Mouse (Mus musculus) midbrain, postnatal 0 days (tissue): ENCODE measurements around the gene Kcnk13. TPM values are rescaled to one million over a fixed set of nuclear protein-coding genes. Genes with fewer than 3 reads are reported as not detected.

Source experiments
- ATAC-seq: fragments of 200-750 bp; cut with Nextera tagmentation; 2 replicates; pipeline ENCODE4 v1.8.0; 2017; ENCODE audit warnings: moderate number of reproducible peaks, mild to moderate bottlenecking, moderate TSS enrichment, moderate library complexity; ENCODE audit not compliant: low FRiP score
- DNase-seq: peaks from one replicate; pipeline ENCODE4 v3.0.0-alpha.2; 2015; ENCODE audit warnings: low spot score
- H3K27ac ChIP-seq: fragments of 300-500 bp; sonication (generic); 2 replicates; pipeline ENCODE4 v1.5.1; 2014; ENCODE audit warnings: low read depth, mild to moderate bottlenecking, low read length, mixed read lengths
- H3K27me3 ChIP-seq: fragments of 300-500 bp; sonication (generic); 2 replicates; pipeline ENCODE4 v1.6.1; 2014; ENCODE audit warnings: low read length, control low read depth, mixed read lengths; ENCODE audit not compliant: insufficient read depth
- H3K36me3 ChIP-seq: fragments of 300-500 bp; sonication (generic); 2 replicates; pipeline ENCODE4 v1.6.1; 2014; ENCODE audit warnings: low read length, control low read depth, mixed read lengths; ENCODE audit not compliant: insufficient read depth
- H3K4me1 ChIP-seq: fragments of 300-500 bp; sonication (generic); 2 replicates; pipeline ENCODE4 v1.6.1; 2014; ENCODE audit warnings: mild to moderate bottlenecking, control low read depth, antibody characterized with exemption, low read length, mixed read lengths; ENCODE audit not compliant: insufficient read depth
- H3K4me2 ChIP-seq: fragments of 300-500 bp; sonication (generic); 2 replicates; pipeline ENCODE4 v1.6.1; 2014; ENCODE audit warnings: low read depth, mild to moderate bottlenecking, low read length, mixed read lengths; ENCODE audit not compliant: poor library complexity, severe bottlenecking
- H3K4me3 ChIP-seq: fragments of 300-500 bp; sonication (generic); 2 replicates; pipeline ENCODE4 v1.5.1; 2014; ENCODE audit warnings: low read depth, mild to moderate bottlenecking, low read length, moderate library complexity
- H3K9ac ChIP-seq: fragments of 300-500 bp; sonication (generic); replicated peaks from 2 replicates; pipeline ENCODE4 v1.6.1; 2014; ENCODE audit warnings: mild to moderate bottlenecking, low read length, moderate library complexity, mixed read lengths; ENCODE audit not compliant: poor library complexity, severe bottlenecking
- H3K9me3 ChIP-seq: fragments of 300-500 bp; sonication (generic); 2 replicates; pipeline ENCODE4 v1.6.1; 2016; ENCODE audit warnings: low read length, control low read depth
- CTCF ChIP-seq: IDR thresholded peaks from 2 replicates; pipeline ENCODE4 v1.5.1; 2016; ENCODE audit warnings: antibody characterized with exemption, mild to moderate bottlenecking
- WGBS: fragments of 180-500 bp; shearing (Covaris S2); extraction: QIAGEN DNeasy Blood & Tissue Kit; methylation state at CpG from one replicate; pipeline ENCODE4 v1.1.7; 2014; 5-methylcytosine and 5-hydroxymethylcytosine counted together
- polyA plus RNA-seq: library from polyadenylated mRNA; unstranded; fragments of >200 nt; fragmentation: Nextera tagmentation; extraction: Ambion mirVana; gene quantifications from 2 replicates; pipeline ENCODE4 v1.2.1, GENCODE M21; 2015
- total RNA-seq: library from RNA; depleted of rRNA; stranded (reverse); fragments of >200 nt; gene quantifications from 2 replicates; pipeline ENCODE4 v1.2.3, GENCODE M21; 2014

Kcnk13 gene
- total and polyA plus RNA-seq, 2 experiments from 2014 or later = 1.3 to 1.5 TPM

DNA sequence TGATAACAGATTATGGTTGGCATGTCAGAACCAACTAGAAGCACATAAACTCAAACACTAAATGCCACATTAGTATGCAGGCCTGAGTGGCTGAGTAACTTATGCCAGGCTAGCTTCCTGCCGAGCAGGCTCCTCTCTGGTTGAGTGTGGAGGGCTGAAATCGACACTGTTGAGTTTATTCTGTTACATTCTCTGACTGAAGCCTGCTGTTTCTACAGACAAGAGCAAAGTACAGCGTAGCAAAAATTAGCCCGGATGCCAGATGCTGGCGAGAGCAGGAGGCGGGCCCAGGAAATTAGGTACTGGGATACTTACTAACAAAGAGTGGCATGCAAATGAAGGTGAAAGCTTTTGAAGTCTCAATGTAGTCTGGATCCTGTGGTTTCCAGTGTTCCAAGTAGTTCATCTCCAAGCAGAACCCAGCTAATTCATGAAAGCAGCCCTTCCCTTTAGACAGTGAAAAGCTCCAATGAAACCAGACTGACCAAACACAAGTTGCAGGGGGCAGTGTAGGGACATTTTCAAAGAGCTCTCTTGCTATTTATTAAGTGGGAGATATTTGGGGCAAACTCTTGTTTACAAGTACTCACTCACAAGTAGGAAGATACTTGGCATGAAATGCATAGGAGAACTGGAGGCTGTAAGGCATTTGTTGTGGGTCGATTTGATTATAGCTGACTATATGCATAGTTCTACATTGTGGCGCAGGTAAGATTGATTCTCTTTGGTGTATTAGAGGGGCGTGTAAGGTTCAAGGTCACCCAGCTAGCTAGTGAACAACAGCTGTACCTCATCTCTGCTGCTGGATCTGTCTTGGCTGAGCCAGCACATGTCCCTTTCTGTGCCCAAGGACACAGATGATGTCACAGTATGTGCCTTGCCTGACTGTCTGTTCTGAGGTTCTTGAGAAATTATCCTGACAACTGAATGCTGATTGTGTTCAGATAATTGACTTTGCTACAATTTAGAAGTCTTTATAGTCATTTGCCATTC lies 5.9 kb upstream of the Kcnk13 start:
- Histone ChIP-seq H3K27ac (no peak overlapping the region), H3K4me2 (no peak overlapping the region), H3K4me1 (no peaks in the 10 kb centered on the region), H3K36me3 (peaks cover 7% of the 10 kb centered on the region; the same call in 1 of the 2 replicates), H3K4me3 (no peak overlapping the region), H3K27me3 (peaks cover 4% of the 10 kb centered on the region; the same call in 1 of the 2 replicates), H3K9me3 (no peaks in the 10 kb centered on the region), H3K9ac (no peak overlapping the region)
- 55% methylated on average over 9 of the region's 9 CpGs for WGBS
- DNase-seq = peak; percentile 21
- 0 out of 2 replicates have a peak, but pooled peaks have one; percentile 41 for ATAC-seq
- peak; percentile 4; the same call in 1 of the 2 replicates for TF ChIP-seq CTCF

GRCm38 (mm10) chr12:99959291-99959690 lies 5.0 kb upstream of the Kcnk13 start:
- Histone ChIP-seq H3K9ac (no peak overlapping the region), H3K27me3 (peaks cover 13% of the 10 kb centered on the region), H3K9me3 (no peaks in the 10 kb centered on the region), H3K4me2 (no peak overlapping the region), H3K36me3 (peaks cover 7% of the 10 kb centered on the region; the same call in 1 of the 2 replicates), H3K4me1 (peaks cover 3% of the 10 kb centered on the region; the same call in 1 of the 2 replicates), H3K4me3 (no peak overlapping the region), H3K27ac (no peak overlapping the region)
- DNase-seq (no peak), ATAC-seq (no peak)
- no peak for TF ChIP-seq CTCF

DNA sequence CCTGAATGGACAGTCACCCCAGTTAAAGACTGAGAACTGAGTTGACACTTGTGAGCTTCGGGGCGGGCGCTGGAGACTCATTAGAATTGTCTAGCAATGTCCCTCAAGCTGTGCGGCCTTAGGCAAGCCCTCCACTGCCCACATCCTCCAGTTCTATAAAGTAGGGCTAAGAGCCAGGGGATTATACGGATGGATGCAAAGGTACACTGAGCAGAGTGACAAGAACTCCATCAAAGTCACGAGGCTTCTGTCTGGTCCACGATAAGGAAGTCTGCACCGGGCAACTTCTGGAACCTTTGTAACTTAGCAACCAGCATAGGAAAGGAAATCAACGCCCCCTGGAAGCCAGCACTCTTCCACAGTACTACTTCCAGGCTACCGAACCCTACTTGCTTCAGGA lies 4.4 kb upstream of the Kcnk13 start:
- Histone ChIP-seq H3K9me3 (no peaks in the 10 kb centered on the region), H3K9ac (no peak overlapping the region), H3K4me1 (peaks cover 8% of the 10 kb centered on the region; the same call in 1 of the 2 replicates), H3K4me3 (no peak overlapping the region), H3K27ac (no peak overlapping the region), H3K27me3 (peaks cover 19% of the 10 kb centered on the region), H3K4me2 (no peak overlapping the region), H3K36me3 (peaks cover 7% of the 10 kb centered on the region; the same call in 1 of the 2 replicates)
- ATAC-seq = peak; percentile 12; the same call in 1 of the 2 replicates
- no peak for TF ChIP-seq CTCF
- 18% methylated on average over 10 of the region's 10 CpGs for WGBS
- peak; percentile 14 for DNase-seq

DNA sequence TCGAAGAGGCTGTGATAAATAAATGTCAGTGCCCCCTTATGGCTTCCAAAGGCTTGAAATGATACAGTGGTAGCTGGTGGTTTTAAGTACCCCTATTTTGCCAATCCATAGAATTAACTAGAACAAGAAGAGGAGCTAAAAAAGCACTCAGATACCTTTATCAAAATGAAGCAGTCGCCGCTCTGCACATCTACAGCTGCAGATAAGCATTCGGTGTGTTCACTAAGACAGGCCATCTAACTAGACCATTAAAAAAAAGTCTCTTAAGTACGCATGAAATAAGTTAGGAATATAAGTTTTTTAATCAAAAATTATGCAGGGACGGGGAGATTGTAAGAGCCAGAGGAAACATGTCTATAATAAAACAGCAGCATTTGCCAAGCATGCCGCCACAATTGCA lies 3.6 kb upstream of the Kcnk13 start:
- Histone ChIP-seq H3K9ac (no peak overlapping the region), H3K27me3 (peaks cover 22% of the 10 kb centered on the region), H3K36me3 (0 out of 2 replicates have a peak, but pooled peaks cover 3% of the 10 kb centered on the region), H3K4me2 (no peak overlapping the region), H3K27ac (no peak overlapping the region), H3K4me3 (no peak overlapping the region), H3K9me3 (no peaks in the 10 kb centered on the region), H3K4me1 (peaks cover 10% of the 10 kb centered on the region; the same call in 1 of the 2 replicates)
- no peak for TF ChIP-seq CTCF
- WGBS = 93% methylated on average over 7 of the region's 7 CpGs
- ATAC-seq (no peak), DNase-seq (no peak)

DNA sequence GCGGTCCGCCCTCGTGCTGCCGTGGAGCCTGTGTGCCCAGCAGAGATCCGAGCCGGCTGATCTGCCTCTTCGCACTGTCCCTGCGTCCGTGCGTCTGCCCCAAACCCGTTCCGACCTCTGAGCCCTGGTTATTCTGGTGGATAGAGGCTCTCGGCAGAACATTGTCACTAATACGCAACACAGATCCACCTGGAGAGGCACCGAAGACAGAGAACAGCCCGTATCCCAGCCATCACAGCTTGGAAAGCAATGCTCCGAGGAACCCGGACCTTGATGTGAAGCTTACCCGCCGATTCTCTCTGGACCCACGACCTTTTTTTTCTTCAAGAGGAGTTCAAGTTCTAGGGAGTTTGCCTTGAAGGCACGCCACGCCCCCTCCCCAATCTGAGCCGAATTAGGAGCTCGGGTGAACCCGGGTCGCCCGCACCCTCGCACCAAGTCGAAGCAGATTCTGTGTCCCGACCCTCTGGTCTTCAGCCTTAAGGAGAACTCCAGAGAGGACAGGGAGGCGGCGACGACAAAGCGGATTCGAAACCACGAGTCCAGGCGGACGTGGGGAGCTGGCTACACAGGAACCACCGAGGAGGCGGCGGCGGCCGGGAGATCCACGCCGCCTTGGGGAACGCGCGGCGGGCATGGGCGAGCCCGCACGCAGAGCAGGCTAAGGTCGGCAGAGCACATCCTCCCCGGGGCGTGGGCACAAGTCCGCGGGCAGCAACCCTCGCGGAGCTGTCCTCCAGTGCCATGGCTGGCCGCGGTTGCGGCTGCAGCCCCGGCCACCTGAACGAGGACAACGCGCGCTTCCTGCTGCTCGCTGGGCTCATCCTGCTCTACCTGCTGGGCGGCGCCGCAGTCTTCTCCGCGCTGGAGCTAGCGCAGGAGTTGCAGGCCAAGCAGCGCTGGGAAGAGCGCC lies 1.2 kb downstream of the Kcnk13 start:
- ATAC-seq = peak; percentile 43
- Histone ChIP-seq H3K9ac (peak overlapping the region; percentile 59), H3K36me3 (no peaks in the 10 kb centered on the region), H3K4me1 (peaks cover 13% of the 10 kb centered on the region; the same call in 1 of the 2 replicates), H3K27me3 (peaks cover 55% of the 10 kb centered on the region), H3K4me2 (peak overlapping the region; percentile 98), H3K27ac (no peak overlapping the region), H3K4me3 (peak overlapping the region; percentile 58), H3K9me3 (no peaks in the 10 kb centered on the region)
- peak; percentile 7 for DNase-seq
- TF ChIP-seq CTCF = no peak
- under 1% methylated on average over 74 of the region's 77 CpGs for WGBS
